Mouse (Mus musculus) gastrocnemius, postnatal 25 days (tissue): ENCODE results near the gene Hist1h2bg. TPM values are rescaled to one million over a fixed set of nuclear protein-coding genes. Genes with fewer than 3 reads are reported as not detected.
A peak's percentile ranks its signal among the peaks of the same experiment; 100 is the strongest.

Experiments used
- DNase-seq: peaks from one replicate; pipeline ENCODE4 v3.0.0; 2022
- microRNA-seq, 2 experiments: library from miRNA; unstranded; fragments of <30 nt; microRNA quantifications; one replicate each; pipeline ENCODE4 v1.2.0; 2021; ENCODE audit warnings: borderline replicate concordance in 2 of 2
- total RNA-seq, 2 experiments: library from RNA; stranded (reverse); gene quantifications; 1 replicate in 1 of 2; 2 replicates in 1 of 2; pipeline ENCODE4 v1.2.3; 2021

Gene Hist1h2bg
- total RNA-seq, 2 experiments from 2014 or later, result 24.4 to 24.5 TPM

- DNase-seq, result peak; percentile 38
These were observed 49.7 kb downstream of the Hist1h2bg start, which contains the start of gene Hist1h2be for GRCm38 (mm10) chr13:23620733-23621531. TSS of gene Hist1h2be (minus strand) at chr13:23621124.

Small RNA genes within 50 kb of the gene (microRNA-seq; reads per million reads assigned to microRNA genes)
- gene Gm44297, result 0 reads per million in 2 experiments
- gene Gm44359, result 0 reads per million in 2 experiments
- 0 reads per million in 2 experiments for gene Gm44394

Other genes starting within 250 kb of the Hist1h2bg start
- gene Zfp322a, start 202.2 kb upstream of the Hist1h2bg start, total RNA-seq, result 10 to 100 TPM in 1 of 2 experiments, 1 to 10 TPM in 1; 8.8 to 10.3 TPM
- gene Abt1, start 147.5 kb upstream of the Hist1h2bg start, total RNA-seq, result 1 to 10 TPM; 2.9 to 3.7 TPM
- gene Btn1a1, start 105.5 kb upstream of the Hist1h2bg start, total RNA-seq, result not detected
- not detected for gene Btn2a2, start 82.5 kb upstream of the Hist1h2bg start, total RNA-seq
- gene Hist1h4h, start 40.3 kb upstream of the Hist1h2bg start, total RNA-seq, result 100 to 1,000 TPM; 156 to 160 TPM
- 10 to 100 TPM in 1 of 2 experiments, 1 to 10 TPM in 1; 9.5 to 14.9 TPM for gene Hist1h2af, start 37.5 kb upstream of the Hist1h2bg start, total RNA-seq
- 1 to 10 TPM; 2.0 to 3.9 TPM for gene Hist1h3g, start 36.0 kb upstream of the Hist1h2bg start, total RNA-seq
- gene Hist1h2bh, start 28.0 kb upstream of the Hist1h2bg start, total RNA-seq, result 1 to 10 TPM in 1 of 2 experiments, under 1 TPM in 1; 0.90 to 1.7 TPM
- gene Hist1h3f, start 27.3 kb upstream of the Hist1h2bg start, total RNA-seq, result 1 to 10 TPM; 5.0 to 6.6 TPM
- 10 to 100 TPM; 15.2 to 26.3 TPM for gene Hist1h4f, start 19.7 kb upstream of the Hist1h2bg start, total RNA-seq
- 1 to 10 TPM; 1.2 to 2.3 TPM for gene Hist1h1d, start 18.1 kb upstream of the Hist1h2bg start, total RNA-seq
- 10 to 100 TPM; 11.7 to 13.0 TPM for gene Hist1h3e, start 9.0 kb upstream of the Hist1h2bg start, total RNA-seq
- 1 to 10 TPM in 1 of 2 experiments, under 1 TPM in 1; 0.54 to 2.5 TPM for gene Hist1h2ae, start 176 bp upstream of the Hist1h2bg start, total RNA-seq
- 10 to 100 TPM; 10.4 TPM for gene Hist1h2bf, start 2.8 kb downstream of the Hist1h2bg start, total RNA-seq
- gene Hist1h2ad, start 3.0 kb downstream of the Hist1h2bg start, total RNA-seq, result 1 to 10 TPM; 1.5 to 5.5 TPM
- gene Hist1h3d, start 4.4 kb downstream of the Hist1h2bg start, total RNA-seq, result 1 to 10 TPM; 3.4 to 3.8 TPM
- 10 to 100 TPM; 35.7 to 38.0 TPM for gene Hist1h4d, start 10.2 kb downstream of the Hist1h2bg start, total RNA-seq
- gene Hist1h2be, start 49.7 kb downstream of the Hist1h2bg start, total RNA-seq, result 10 to 100 TPM; 18.0 to 18.2 TPM
- gene Hist1h1e, start 51.2 kb downstream of the Hist1h2bg start, total RNA-seq, result 10 to 100 TPM; 40.0 to 45.3 TPM
- 1 to 10 TPM in 1 of 2 experiments, under 1 TPM in 1; 0.84 to 2.0 TPM for gene Hist1h2ac, start 112.6 kb downstream of the Hist1h2bg start, total RNA-seq
- 10 to 100 TPM; 67.0 to 81.6 TPM for gene Hist1h2bc, start 112.8 kb downstream of the Hist1h2bg start, total RNA-seq
- gene Hist1h1t, start 124.4 kb downstream of the Hist1h2bg start, total RNA-seq, result not detected
- 10 to 100 TPM; 53.1 to 63.8 TPM for gene Hist1h4c, start 127.1 kb downstream of the Hist1h2bg start, total RNA-seq
- gene Hfe, start 139.5 kb downstream of the Hist1h2bg start, total RNA-seq, result 10 to 100 TPM; 14.7 to 24.7 TPM
- 100 to 1,000 TPM; 156 to 159 TPM for gene Hist1h1c, start 167.4 kb downstream of the Hist1h2bg start, total RNA-seq
- gene Hist1h3c, start 174.2 kb downstream of the Hist1h2bg start, total RNA-seq, result 1 to 10 TPM; 5.0 to 7.1 TPM
- 10 to 100 TPM in 1 of 2 experiments, 1 to 10 TPM in 1; 5.9 to 10.7 TPM for gene Hist1h2bb, start 175.3 kb downstream of the Hist1h2bg start, total RNA-seq
- gene Hist1h2ab, start 179.7 kb downstream of the Hist1h2bg start, total RNA-seq, result 10 to 100 TPM in 1 of 2 experiments, 1 to 10 TPM in 1; 9.5 to 11.0 TPM
- gene Hist1h3b, start 180.9 kb downstream of the Hist1h2bg start, total RNA-seq, result 10 to 100 TPM in 1 of 2 experiments, 1 to 10 TPM in 1; 9.6 to 17.3 TPM
- gene Hist1h4b, start 185.6 kb downstream of the Hist1h2bg start, total RNA-seq, result 10 to 100 TPM in 1 of 2 experiments, 1 to 10 TPM in 1; 8.6 to 18.2 TPM
- 10 to 100 TPM in 1 of 2 experiments, 1 to 10 TPM in 1; 8.0 to 13.6 TPM for gene Hist1h4a, start 189.8 kb downstream of the Hist1h2bg start, total RNA-seq
- 10 to 100 TPM; 10.2 to 14.0 TPM for gene Hist1h3a, start 191.0 kb downstream of the Hist1h2bg start, total RNA-seq
- gene Hist1h1a, start 192.3 kb downstream of the Hist1h2bg start, total RNA-seq, result 1 to 10 TPM; 5.3 to 7.9 TPM
- gene Trim38, start 198.5 kb downstream of the Hist1h2bg start, total RNA-seq, result not detected
- not detected for gene Slc17a2, start 235.6 kb downstream of the Hist1h2bg start, total RNA-seq